Mouse (Mus musculus) kidney, postnatal 14 days (tissue): Measurements from ENCODE around the gene Mepe.

Experiments
- DNase-seq: peaks from one replicate; pipeline ENCODE4 v3.0.0; 2022; ENCODE audit warnings: mixed read lengths

The Mepe gene

DNA sequence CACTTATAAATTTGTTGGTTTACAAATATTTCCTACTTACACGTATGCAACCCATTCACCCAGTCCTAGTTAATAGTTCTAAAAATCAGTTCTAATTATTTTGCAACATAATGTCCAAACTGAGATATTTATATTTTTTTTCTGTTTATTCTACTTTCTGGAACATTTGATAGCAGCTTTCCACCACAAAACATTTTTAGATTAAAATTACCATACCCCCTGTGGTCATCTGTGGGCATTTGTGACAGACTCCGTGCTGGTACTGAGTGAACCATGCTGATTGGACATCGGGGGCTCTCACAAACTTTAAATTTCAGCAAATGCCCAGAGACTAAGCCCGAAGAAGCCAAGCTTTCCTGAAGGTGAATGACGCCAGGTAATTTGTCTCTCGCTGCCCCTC lies at the start of gene Mepe:
TSS of gene Mepe (plus strand) at position 301 of the 400 bp plus-strand sequence.
- no peak for DNase-seq

DNA sequence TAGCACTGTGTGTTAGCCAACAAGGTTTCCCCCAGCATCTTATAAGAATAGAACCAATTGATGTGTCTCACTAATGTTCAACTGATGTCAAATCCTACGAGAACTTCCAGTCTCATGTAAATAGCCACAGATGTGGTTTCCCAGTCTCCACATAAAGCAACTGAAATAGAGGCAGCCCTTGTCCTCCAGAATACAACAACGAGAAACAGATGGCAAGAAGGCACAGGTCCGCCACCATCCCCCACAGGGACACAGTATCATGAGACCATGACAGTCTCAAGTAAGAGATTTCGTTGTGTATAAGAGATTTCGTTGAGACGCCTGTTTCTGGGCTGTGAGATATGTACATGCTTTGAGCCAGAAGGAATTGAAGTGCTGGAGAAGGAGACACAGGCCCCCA lies 30.9 kb upstream of the Mepe start:
- DNase-seq = no peak

DNA sequence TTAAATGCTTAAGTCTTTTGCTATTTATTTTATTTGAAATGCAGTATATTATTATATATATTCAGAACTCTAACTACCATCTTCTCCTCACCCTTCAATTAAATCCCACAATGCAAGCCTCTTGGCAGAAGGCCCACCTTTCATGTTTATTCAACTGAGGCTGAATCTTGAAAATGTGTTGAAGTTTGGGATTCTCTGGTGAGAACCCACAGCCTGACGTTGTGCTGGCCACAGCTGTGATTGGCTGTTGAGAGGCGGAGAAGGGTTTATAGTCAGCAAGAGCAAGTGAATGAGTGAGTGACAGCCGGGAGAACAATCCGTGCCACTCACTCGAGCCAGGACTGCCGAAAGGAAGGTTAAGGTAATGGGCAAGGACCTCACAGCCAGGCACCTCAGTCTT lies 26.1 kb upstream of the Mepe start, which contains the start of gene Ibsp:
TSS of gene Ibsp (plus strand) at position 178 of the 400 bp plus-strand sequence.
- DNase-seq = no peak

DNA sequence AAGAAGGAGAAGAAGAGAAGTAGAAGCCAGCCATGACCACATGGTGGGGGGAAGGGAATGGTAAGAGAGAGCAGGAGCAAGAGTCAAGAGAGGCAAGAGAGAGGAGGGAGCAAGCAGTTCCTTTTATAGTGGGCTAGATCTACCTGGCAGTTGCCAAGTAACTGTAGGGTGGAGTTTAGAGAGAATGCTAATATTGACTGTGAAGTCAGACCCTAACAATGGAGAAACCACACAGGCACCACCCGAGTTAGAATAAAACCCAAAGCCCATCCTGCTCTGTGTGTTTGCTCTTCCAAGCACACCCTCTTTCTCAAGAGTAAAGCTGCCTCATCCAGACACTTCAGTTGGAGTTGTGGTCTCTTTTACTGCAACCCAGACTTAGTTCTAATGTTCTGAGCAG lies 11.1 kb upstream of the Mepe start:
- DNase-seq = no peak

DNA sequence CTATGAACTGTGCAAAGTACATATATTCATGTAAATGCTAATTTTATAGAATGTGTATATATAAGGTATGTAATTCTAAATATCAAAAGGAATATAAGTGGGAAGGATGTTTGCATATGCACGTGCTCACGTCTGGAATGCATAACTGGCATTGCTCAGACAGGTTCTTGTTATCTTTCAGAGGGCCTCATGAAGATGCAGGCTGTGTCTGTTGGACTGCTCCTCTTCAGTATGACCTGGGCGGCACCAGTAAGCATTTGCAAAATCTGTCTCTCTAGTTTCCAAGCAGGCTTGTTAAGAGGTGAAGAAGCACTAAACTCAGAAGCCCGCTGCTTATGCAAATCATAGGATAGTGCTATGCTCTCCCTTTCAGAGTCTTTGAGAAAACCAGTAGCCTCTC lies 1.8 kb downstream of the Mepe start:
- no peak for DNase-seq

DNA sequence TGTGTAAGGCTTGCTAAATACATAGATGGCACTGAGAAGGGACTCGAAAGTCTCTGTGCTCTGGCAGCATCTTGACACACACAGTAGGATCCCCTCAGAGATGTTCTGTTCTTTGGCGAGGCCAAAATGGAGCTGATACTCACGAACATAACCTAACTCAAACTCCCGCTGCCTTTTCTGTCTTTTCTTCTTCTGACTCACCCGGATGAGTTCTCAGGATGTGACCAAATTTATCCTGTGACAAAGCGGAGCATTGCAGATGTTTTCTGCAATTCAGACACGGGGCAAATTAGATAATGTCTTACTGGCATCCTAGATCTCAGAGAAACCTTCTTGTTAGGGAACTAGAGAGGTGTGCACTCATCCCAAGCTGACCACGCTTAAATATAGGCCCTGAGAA lies 2.3 kb downstream of the Mepe start:
- no peak for DNase-seq

DNA sequence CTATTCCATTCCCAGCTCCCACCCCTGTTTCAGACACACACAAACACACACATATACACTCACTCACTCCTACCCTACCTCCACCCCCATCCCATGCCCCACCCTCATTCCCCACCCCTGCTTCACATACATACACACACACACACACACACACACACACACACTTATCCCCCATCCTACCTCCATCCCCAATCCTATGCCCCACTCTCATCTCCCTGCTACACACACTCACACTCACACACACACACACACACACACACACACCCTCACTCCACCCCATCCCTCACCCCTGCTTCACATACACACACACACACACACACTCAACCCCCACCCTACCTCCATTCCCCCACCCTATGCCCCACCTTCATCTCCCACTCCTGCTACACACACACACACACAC lies 2.7 kb downstream of the Mepe start:
- no peak for DNase-seq

DNA sequence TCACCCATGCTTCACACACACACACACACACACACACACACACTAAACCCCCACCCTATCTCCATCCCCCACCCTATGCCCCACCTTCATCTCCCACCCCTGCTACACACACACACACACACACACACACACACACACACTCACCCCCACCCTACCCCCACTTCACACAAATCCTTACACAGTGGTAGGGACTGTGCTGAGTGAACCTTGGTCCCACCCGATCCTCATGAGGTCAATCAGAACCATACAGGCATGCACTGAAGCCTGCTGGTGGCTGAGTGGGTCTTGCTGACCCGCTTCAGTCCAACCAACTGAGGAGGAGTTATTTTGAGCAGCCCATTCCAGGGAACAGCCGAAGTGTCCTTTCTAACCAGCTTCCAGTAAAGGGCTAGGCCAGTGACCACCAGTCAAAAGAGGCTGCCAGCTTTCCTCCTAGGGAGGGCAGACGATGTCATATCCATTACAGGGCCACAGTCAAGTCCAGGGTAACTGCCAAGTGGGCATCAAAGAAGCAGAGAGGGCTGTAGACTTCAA lies 3.3 kb downstream of the Mepe start:
- no peak for DNase-seq

DNA sequence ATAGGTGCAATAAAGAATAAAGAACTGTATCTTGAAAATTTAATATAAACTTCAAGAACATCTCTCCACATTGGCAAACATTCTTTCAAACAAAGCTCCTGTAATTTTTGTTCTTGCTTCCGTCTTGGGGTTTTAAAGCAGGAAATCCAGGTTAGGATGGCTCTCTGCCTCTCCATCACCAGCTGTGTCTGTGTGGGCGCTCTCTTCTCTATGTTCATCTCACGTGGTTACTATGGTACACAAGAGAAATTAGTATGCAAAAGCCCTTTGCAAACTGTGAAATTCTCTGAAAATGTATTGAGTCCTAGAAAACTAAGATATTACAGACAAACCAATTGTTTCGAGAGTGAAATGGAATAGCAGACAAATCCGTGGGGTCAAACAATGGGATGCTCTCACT lies 4.3 kb downstream of the Mepe start:
- no peak for DNase-seq

DNA sequence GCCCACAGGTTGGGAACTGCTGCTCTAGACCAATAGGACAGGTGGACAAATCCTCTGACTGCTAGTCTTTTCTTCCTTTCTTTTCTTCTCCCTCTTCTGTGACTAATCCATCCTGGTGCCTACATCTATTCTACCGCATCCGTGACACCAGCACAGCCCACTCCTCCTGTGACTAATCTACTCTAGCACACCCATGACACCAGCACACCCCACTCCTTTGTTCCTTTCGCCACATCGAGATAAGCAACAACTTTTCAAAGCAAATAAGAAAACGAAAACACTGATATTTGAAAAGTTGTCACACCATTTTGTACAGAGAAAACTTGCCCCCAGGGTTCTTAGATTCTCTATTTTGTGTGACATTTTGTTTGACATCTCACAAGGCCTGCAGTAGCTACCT lies 5.0 kb downstream of the Mepe start:
- no peak for DNase-seq

DNA sequence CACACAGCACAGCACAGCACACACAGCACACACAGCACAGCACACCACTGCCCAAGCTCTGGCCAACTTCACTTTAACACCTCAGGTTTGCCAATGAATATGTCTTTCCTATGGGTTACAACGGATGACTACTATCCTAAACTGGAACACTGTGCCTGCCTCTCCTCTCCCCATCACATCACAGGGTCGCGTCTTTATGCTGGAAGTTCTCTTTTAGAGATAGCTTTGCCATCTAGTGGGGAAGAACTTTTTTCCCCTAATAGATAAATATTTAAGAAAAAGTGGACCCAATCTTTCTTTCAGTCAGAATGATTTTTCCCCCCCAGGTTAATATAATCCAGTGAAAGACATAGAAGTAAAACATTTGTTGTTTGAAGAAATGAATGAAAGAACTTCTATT lies 7.2 kb downstream of the Mepe start:
- DNase-seq = no peak

DNA sequence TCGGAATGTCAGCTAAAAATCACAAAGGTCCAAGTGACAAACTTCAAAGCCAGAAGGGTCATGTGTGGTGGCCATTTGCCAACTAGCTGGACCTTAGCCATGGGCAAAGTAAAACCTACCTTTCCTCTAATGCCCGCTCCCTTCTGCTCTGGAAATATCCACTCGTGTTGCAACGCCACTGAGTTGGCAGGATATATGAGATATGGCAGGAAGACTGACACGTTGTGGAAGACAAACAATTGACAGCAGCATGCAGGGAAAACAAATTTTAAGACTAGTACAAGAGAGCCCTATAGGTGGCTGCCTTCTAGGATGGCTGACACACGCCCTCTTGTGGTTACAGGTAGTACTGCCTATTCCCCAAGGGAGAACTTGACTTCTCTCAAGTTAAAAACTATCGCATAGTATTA lies 8.1 kb downstream of the Mepe start:
- peak; percentile 68 for DNase-seq

DNA sequence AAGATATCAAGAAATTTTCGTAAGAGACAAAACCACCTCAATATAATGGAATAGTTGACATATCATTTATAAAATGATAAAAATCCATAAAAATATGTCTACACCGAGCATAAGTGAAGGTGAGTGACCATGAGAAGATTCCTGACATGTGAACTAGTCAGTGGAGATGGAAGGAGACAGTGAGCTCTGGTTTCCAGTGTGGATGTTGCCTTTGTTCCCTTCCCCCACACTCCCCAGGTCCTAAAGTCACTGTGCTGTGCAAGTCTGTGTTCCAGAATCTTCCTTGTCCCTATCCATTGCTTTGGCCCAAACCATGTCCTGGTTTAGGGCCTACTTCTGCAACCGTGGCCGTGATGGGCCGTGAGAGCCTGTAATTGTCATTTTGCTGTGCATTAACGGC lies 8.5 kb downstream of the Mepe start:
- no peak for DNase-seq

DNA sequence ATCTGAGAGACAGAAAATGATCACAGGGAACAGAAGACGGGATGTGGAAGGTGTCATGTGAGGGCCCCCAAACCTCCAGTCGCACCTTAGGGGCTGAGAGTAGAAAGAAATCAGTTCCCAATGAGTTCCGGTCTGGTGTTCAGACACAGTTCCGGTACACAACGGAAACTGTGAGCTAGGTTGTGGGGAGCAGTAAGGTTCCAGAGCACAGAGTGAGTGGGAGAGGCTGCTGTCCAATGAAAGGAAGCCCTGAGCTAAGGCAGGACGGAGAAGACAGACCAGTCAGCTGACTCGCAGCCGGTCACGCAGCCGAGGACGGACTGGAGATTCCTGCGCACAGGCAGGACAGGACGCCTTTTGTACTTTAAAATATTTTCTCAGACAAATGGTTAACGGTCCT lies 9.4 kb downstream of the Mepe start:
- DNase-seq = no peak

DNA sequence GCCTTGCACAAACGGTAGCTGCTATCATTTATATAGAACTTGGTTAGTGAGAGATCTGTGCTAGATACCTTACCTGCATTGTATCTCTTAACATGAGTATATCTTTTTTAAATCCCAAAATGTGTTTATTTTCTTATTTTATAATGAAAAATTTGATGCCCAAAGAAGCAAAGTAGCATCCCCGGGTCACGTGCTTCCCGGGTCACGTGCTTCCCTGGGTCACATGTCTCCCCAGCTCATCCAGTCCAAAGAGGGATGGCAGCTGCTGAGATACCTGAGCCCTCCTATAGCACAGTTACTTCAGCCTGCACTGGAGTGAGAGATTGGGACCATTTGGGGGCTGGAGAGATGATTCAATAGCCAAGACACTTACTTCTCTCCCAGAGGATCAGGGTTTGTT lies 10.8 kb downstream of the Mepe start:
- no peak for DNase-seq

DNA sequence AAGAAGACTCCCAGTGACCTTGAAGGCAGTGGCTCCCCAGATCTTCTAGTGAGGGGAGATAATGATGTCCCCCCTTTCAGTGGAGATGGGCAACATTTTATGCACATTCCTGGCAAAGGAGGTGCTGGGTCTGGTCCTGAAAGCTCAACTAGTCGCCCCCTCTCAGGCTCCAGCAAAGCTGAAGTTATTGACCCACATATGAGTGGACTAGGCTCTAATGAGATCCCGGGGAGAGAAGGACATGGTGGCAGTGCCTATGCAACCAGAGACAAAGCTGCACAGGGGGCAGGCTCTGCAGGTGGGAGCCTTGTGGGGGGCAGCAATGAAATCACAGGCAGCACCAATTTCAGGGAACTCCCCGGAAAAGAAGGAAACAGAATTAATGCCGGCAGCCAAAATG lies 12.4 kb downstream of the Mepe start:
- DNase-seq = no peak

DNA sequence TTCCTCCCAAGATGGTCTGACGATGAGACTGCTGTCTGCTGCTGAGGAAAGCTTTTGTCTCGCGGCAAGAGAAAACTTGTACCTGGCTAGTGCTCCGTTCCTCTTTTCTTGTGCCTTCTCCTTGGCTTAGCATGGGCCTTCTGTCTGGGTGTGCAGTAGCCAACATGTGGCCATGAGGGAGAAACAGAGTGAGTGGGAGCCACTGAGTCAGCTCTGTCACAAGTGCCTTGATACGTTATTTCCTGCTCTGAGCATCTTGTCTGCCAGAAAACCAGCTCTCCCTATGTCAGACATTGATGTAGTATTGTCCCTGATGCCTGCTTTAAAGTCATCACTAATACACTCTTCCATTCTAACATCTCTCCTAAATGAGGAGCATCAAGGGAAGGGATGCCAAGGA lies 13.9 kb downstream of the Mepe start:
- DNase-seq = no peak

DNA sequence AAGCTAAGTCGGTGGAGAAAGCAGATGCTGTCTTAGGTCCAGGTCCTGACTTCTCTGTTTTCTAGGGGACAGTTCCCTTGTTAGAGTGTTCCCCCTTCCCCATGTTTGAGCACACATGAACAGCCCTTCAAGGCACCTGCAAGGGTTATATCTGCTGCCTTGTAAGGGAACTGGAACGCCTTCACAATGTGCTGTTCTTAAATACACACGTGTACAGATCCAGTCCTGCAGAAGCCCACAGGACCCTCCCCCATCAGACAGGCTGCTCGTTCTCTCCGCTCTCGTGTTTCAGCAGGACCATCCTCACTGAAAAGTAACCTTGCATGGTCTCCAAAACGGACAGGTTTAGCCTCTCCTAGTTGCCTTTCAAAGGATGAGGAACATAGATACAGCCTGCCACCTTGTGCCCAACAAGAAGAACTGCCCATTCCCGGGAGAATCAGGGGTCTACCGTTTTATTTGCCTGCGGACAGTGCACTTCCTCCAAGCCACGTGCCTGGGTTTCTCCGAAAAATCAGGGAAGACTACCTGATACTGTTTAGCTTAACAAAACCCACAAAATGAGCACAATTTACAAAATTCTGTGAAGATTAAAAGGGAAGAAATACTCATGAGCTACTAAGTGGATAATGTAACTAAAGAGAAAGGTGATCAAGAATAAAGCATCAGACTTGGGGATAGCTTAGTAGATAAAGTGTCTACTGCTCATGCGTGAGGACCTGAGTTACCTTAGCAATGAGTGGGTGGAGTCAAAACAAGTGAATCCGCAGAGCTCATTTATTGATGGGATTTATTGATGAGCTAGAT lies 14.8 kb downstream of the Mepe start:
- peak; percentile 43 for DNase-seq

DNA sequence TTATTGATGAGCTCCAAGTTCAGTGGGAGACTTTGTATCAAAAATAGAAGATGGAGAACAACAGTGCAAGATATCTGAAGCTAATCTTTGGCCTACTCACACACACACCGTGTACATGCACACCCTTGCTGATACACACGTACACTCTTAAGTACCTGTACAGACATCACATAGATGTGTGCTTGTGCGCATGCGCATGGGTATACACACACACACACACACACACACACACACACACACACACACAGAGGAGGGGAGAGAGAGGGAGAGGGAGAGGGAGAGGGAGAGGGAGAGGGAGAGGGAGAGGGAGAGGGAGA lies 15.3 kb downstream of the Mepe start:
- no peak for DNase-seq

DNA sequence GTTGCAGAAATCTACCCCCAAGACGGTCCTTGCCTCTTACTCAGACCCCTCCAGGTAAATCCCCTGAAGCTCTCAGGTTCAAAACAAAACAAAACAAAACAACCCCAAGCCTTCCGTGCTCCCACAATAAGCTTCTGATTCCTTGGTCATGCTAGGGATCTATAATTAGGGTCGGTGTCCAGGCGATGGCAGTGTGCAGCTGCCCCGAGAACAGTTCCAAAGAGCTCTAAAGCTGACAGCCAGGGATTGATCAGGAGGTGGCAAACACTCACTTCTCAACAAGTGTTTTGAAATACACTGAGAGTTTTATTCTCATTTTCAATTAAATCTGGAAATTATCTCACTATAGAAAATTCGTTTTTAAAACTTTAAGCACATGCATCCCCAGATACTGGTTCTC lies 17.8 kb downstream of the Mepe start:
- peak; percentile 34 for DNase-seq

DNA sequence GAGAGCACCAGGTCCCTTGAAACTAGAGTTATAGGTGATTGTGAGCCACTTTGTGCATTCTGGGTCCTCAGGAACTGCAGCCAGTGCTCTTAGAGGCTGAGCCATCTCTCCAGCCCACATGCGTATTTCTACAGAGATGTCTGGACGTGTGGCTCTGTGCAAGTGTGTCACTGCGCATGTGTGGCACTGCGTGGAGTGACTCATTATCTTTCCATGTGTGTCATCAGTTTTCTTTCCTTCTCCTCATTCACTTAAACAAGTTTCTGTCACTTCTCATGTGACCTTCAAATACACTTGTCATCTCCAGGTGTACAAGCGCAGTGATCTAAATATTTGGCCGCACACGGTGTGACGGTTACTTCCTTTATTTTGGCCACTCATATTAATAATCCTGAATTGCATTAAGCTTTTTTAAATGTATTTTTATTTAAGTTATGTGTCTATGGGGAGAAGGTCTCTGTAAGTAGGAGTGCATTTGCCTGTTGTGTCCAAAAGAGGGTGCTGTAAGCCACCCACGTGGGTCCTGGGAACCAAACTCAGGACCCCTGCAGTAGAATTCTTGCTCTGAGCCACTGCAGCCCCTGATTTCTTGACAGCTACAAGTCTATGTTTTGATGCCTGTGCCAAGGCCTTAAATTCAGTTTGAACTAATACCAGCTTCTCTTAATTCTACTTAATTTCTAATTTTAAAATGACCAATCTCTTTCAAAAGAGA lies 19.6 kb downstream of the Mepe start:
- DNase-seq = peak; percentile 45

DNA sequence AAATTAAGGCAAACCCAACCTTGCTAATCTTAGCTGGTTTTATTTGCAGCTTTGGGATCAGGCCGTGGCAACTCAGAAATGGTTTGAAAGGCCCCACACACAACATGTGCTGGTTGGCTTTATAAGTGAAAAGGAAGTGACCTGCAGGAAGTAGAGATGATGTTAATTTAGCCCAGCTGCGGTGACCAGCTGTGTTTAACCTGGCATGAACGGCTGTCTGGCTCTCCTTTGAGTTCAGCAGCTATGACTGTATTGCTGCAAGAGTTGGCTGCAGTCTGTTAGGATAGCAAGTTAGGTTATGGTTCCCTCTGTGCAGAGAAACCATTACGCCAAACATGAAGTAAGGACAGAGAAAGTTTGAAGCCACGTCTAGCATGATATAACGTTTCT lies 20.1 kb downstream of the Mepe start:
- DNase-seq = no peak

DNA sequence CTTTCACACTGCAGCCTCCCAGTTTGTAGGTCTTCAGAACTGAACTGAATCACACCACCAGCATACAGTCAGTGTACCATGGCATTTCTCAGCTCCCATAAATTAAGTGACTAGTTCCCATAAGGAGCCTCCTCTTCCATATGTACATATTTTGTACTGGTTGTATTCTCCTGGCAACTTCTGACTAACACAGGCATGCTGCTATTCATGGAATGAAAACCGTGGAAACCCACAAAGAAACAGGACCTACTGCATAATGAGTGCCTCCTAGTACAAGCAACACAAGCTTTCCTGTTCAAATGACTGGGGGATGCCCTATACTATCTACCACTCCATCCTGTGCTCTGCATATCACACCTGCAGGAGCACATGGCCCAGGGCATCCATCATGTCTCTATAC lies 25.9 kb downstream of the Mepe start:
- no peak for DNase-seq

DNA sequence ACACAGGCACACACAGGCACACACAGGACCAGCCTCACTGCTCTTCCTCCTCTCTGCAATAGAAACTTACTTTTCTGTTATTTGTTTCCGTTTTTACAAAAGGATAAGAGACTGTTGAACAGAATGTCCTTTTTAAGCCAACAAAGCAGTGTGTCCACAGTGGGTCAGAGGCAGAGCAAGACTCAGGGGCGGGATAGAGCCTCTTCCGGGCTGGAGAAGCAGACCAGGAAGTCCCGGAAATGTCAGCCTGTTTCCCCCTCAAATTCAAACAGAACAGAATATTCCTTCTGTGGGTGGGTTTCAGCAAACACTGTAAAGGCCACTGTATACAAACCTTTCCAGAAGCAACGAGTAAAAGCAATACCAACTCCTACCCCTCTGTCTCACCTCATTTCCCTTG lies 26.7 kb downstream of the Mepe start:
- DNase-seq = no peak

DNA sequence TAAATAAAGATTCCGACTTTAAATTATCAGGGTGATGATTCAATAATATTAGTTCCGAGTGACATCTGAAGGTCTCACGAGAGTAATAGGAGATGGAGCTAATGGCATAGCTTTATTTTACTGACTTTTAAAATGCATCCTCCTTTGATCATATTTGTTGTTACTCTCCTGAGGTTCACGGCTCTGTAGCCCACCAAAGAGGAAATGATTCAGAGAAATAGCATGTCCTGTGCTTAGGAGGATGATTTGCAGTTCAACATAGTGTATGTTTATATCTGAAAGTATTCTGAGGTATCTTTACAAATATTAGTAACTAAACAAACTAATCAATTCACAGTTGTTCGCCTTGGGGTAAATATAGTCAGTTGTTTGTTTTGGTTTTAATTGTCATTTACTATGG lies 32.4 kb downstream of the Mepe start:
- DNase-seq = no peak
